Mouse (Mus musculus) midbrain, embryonic 14.5 days (tissue): ENCODE results near the gene Gabrb1. TPM values are rescaled to one million over a fixed set of nuclear protein-coding genes. Genes with fewer than 3 reads are reported as not detected.

ENCODE experiments used
- ATAC-seq: fragments of 200-750 bp; cut with Nextera tagmentation; 2 replicates; pipeline ENCODE4 v1.8.0; 2017; ENCODE audit warnings: moderate number of reproducible peaks, moderate library complexity; ENCODE audit not compliant: low FRiP score, low TSS enrichment
- DNase-seq: peaks from one replicate; pipeline ENCODE4 v3.0.0-alpha.2; 2015
- H3K27ac ChIP-seq: fragments of 300-500 bp; sonication (generic); replicated peaks from 2 replicates; pipeline ENCODE4 v1.5.1; 2014; ENCODE audit warnings: mild to moderate bottlenecking, low read depth, low read length, moderate library complexity
- H3K27me3 ChIP-seq: fragments of 300-500 bp; sonication (generic); 2 replicates; pipeline ENCODE4 v1.6.1; 2014; ENCODE audit warnings: low read length, control low read depth, mixed read lengths; ENCODE audit not compliant: control insufficient read depth, insufficient read depth
- H3K36me3 ChIP-seq: fragments of 300-500 bp; sonication (generic); 2 replicates; pipeline ENCODE4 v1.6.1; 2014; ENCODE audit warnings: low read length, control low read depth; ENCODE audit not compliant: control insufficient read depth, insufficient read depth
- H3K4me1 ChIP-seq: fragments of 300-500 bp; sonication (generic); 2 replicates; pipeline ENCODE4 v1.6.1; 2014; ENCODE audit warnings: mild to moderate bottlenecking, antibody characterized with exemption, low read length, control low read depth; ENCODE audit not compliant: control insufficient read depth, insufficient read depth
- H3K4me2 ChIP-seq: fragments of 300-500 bp; sonication (generic); 2 replicates; pipeline ENCODE4 v1.6.1; 2014; ENCODE audit warnings: mild to moderate bottlenecking, low read length, moderate library complexity
- H3K4me3 ChIP-seq: fragments of 300-500 bp; sonication (generic); replicated peaks from 2 replicates; pipeline ENCODE4 v1.5.1; 2014; ENCODE audit warnings: low read depth, low read length
- H3K9ac ChIP-seq: fragments of 300-500 bp; sonication (generic); replicated peaks from 2 replicates; pipeline ENCODE4 v1.6.1; 2014; ENCODE audit warnings: mild to moderate bottlenecking, low read length, moderate library complexity
- H3K9me3 ChIP-seq: fragments of 300-500 bp; sonication (generic); 2 replicates; pipeline ENCODE4 v1.6.1; 2016; ENCODE audit warnings: low read length, control low read depth, mixed read lengths; ENCODE audit not compliant: control insufficient read depth
- WGBS: fragments of 180-500 bp; shearing (Covaris S2); extraction: QIAGEN DNeasy Blood & Tissue Kit; methylation state at CpG from one replicate; pipeline ENCODE4 v1.1.7; 2014; 5-methylcytosine and 5-hydroxymethylcytosine counted together
- polyA plus RNA-seq: library from polyadenylated mRNA; unstranded; fragments of >200 nt; fragmentation: Nextera tagmentation; extraction: Ambion mirVana; gene quantifications from 2 replicates; pipeline ENCODE4 v1.2.1, GENCODE M21; 2014

Gene Gabrb1
- polyA plus RNA-seq, 1 experiment from 2014 or later, result 18.8 TPM

DNA sequence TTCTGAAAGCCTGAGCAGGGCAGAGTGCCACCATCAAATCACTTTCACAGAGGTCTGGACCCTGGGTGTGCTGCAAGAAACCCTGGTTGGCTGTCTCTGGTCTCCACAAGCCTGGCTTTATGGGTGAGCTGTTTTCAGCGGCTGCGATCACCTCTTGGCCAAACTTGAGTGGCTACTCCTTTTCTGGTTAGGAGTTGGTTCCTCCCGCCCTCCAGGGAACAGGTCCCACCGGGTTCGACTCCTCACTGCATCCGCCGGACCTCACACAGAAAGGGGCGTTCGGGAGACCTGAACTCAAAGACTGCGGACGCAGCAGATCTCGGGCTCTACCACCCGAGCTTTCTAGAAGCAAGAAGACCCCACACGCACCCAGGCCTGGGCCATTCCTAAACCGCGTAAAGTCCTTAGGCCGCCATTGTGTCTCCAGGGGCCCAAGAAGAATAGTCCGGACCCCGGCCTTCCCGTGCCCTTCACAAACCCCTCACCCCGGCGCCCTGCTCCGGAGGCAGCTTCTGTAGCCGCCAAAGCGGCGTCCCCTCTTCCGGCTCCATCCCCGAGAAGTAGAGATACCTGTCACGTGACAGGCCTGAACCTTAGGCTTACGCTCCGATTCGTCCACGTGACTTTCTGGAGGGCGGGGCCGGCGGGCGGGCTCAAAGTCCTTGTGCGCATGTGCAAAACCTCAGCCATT is 509.8 kb downstream of the Gabrb1 start, which contains the start of gene Commd8:
TSS of gene Commd8 (minus strand) at position 596 of the 691 bp plus-strand sequence.
- Histone ChIP-seq H3K36me3 (peaks cover 3% of the 10 kb centered on the region), H3K27me3 (no peaks in the 10 kb centered on the region), H3K9me3 (no peaks in the 10 kb centered on the region), H3K4me1 (peaks cover 10% of the 10 kb centered on the region), H3K4me2 (peak within 1 kb of the TSS; percentile 91), H3K27ac (peak within 1 kb of the TSS; percentile 77), H3K9ac (peak within 1 kb of the TSS; percentile 79), H3K4me3 (peak within 1 kb of the TSS; percentile 76)
- DNase-seq (peak; percentile 97), ATAC-seq (peak; percentile 96)
- WGBS, result under 1% methylated on average over 38 of the region's 38 CpGs

DNA sequence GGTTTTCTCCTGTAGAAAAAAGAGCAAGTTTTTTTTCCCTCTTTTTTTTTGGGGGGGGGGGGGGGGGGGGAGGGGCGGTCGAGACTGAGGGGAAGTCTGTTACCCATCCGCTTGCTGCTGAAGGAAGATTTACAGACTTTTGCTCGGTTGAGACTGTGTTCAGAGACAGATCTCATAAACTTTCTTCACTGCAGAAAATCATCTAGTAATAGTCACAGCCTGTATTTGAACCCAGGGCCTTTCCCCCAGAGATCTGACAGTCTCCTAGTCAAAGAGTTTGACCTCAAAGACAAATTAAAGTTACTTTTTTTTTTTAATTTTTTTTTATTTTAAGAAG is 510.3 kb downstream of the Gabrb1 start:
- peak overlapping the region; percentile 46 for H3K4me2 ChIP-seq
- ATAC-seq, result peak; percentile 70

DNA sequence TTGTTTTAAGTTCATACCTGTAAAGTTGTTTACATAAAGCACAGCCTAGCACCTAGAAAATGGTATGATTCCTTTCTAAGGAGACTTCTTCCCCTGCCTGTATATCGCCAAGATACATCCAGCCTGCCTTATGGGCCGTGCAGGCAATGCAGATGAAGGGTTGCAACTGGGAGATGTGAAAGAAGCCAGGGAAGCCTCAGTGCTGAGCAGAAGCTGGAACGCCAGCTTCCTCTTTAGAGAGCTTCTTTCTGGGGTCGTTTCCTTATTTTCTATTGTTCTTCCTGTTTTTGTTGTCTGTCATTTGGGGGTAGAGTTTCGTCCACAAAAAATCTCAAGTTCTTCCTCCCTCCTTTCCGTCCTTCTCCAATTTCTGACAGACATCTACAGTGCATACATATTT is 512.2 kb downstream of the Gabrb1 start:
- Histone ChIP-seq H3K27ac (no peak overlapping the region), H3K27me3 (no peaks in the 10 kb centered on the region), H3K9me3 (no peaks in the 10 kb centered on the region), H3K36me3 (no peaks in the 10 kb centered on the region), H3K9ac (no peak overlapping the region), H3K4me3 (no peak overlapping the region), H3K4me2 (no peak overlapping the region), H3K4me1 (peaks cover 10% of the 10 kb centered on the region)
- 75% methylated on average over 6 of the region's 6 CpGs for WGBS
- ATAC-seq (no peak), DNase-seq (no peak)

More for the DNA sequence above, 510.3 kb downstream of the Gabrb1 start:
- Histone ChIP-seq H3K4me3 (peak overlapping the region; percentile 76), H3K9me3 (no peaks in the 10 kb centered on the region), H3K27ac (no peak overlapping the region), H3K9ac (no peak overlapping the region), H3K36me3 (no peaks in the 10 kb centered on the region; the same call in 1 of the 2 replicates), H3K27me3 (no peaks in the 10 kb centered on the region), H3K4me1 (peaks cover 10% of the 10 kb centered on the region)
- WGBS, result 0% methylated on average over 4 of the region's 4 CpGs
- no peak for DNase-seq

DNA sequence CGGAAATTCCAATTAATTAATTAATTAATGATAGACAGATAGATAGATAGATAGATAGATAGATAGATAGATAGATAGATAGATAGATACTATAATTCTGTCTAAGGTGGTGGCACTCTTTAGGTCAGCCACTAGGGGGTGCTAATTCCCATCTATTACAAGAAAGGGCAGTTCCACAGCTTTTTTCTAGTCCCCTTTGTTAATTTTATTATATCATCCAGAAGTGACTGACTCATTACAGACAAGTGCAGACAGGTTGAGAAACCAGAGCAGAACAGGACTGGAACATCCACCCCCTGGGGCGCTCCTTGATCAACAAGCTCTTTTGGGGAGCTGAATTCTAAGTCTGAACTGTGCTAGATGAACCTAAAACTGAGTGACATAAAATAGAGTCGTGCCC is 514.8 kb downstream of the Gabrb1 start:
- 36% methylated on average over 3 of the region's 3 CpGs for WGBS

DNA sequence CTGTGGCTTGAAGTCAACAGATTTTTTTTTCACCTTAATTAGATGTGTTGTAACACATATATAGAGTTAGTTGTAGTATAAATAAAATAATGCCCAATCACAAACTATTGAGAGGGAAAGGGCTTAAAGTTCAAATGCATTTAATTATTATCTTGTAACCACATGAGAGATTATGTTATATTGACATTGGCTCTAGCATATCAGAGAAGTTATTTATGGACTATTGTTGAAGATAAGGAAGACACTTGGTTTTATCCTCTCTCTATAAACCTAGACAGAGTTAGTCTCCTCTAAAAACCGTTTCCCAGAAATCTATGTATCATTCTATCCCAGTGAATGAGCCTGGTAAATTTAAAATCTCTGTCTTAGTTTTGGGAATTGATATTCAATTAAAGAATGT is 515.6 kb downstream of the Gabrb1 start:
- Histone ChIP-seq H3K4me2 (no peak overlapping the region), H3K9me3 (no peaks in the 10 kb centered on the region), H3K4me3 (no peak overlapping the region), H3K36me3 (no peaks in the 10 kb centered on the region), H3K9ac (no peak overlapping the region), H3K27ac (no peak overlapping the region), H3K27me3 (no peaks in the 10 kb centered on the region), H3K4me1 (no peaks in the 10 kb centered on the region)
- WGBS, result 76% methylated on average over 1 of the region's 1 CpGs
- no peak for DNase-seq
- ATAC-seq, result no peak

More for the DNA sequence above, 514.8 kb downstream of the Gabrb1 start:
- H3K27me3 ChIP-seq, result no peaks in the 10 kb centered on the region
- no peak overlapping the region for H3K4me3 ChIP-seq
- DNase-seq (peak; percentile 72), ATAC-seq (no peak)
- no peaks in the 10 kb centered on the region for H3K4me1 ChIP-seq
- no peak overlapping the region for H3K27ac ChIP-seq
- no peaks in the 10 kb centered on the region for H3K36me3 ChIP-seq
- no peaks in the 10 kb centered on the region for H3K9me3 ChIP-seq
- H3K4me2 ChIP-seq, result no peak overlapping the region
- no peak overlapping the region for H3K9ac ChIP-seq

DNA sequence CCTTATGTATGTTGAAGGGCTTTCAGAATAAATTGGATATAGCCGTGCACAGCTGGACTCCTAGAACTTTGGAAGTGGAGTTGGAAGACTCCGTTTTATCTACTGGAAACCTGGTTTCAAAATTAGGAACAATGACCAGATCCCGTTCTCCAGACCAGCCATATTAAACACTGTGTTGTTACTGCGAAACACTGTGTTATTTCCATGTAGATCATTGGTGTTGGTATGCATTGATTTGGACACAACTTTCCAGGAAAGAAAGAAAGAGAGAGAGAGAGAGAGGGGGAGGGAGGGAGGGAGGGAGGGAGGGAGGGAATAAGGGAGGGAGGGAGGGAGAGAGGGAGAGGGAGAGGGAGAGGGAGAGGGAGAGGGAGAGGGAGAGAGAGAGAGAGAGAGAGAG is 517.1 kb downstream of the Gabrb1 start:
- no peak overlapping the region for H3K4me3 ChIP-seq
- ATAC-seq, result no peak
- no peaks in the 10 kb centered on the region for H3K4me1 ChIP-seq
- WGBS, result 29% methylated on average over 4 of the region's 4 CpGs
- peak overlapping the region; percentile 43; the same call in 1 of the 2 replicates for H3K4me2 ChIP-seq
- H3K27ac ChIP-seq, result peak overlapping the region; percentile 74
- H3K9ac ChIP-seq, result no peak overlapping the region
- H3K27me3 ChIP-seq, result no peaks in the 10 kb centered on the region
- no peaks in the 10 kb centered on the region for H3K36me3 ChIP-seq
- no peak for DNase-seq
- H3K9me3 ChIP-seq, result no peaks in the 10 kb centered on the region

DNA sequence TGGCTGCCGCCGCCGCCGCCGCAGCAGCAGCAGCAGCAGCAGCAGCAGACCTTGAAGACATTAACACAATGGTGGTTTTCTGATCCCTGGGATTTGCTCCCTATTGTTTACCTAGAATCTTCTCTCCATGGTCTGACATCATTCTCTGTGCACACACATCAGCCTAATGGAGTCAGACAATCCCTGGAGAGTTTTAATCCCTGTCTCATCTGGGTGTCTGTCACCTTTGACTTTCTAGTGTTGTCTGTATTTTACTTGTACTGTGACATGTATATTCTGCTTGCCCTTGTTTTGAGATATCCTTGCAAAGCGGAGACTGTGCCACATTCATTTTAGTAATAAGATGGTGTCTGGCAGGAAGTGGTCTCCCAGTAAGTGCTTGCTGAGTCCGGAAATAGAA is 517.6 kb downstream of the Gabrb1 start:
- peak overlapping the region; percentile 43 for H3K4me2 ChIP-seq
- peak overlapping the region; percentile 74 for H3K27ac ChIP-seq

DNA sequence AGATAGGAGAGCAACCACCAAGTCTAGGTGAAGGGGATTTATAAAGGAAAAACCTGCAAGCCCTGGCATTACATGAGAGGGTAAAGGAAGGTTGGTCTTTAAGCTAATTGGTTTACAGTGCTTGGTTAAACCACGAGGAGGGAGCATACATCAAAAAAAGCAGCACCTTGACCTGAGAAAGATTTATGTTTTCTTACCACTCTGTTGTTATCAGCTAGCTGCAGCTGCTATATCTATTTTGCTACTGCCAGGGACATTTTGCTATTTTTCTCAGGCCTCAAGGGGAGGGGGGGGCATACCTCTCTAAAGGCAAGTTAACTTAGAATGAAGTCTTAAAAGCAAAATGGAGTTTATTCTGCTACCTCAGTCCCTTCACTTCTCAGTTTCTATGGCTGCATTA is 523.3 kb downstream of the Gabrb1 start:
- DNase-seq (no peak), ATAC-seq (no peak)
- Histone ChIP-seq H3K36me3 (no peaks in the 10 kb centered on the region), H3K27me3 (no peaks in the 10 kb centered on the region), H3K9me3 (no peaks in the 10 kb centered on the region), H3K4me2 (no peak overlapping the region), H3K9ac (no peak overlapping the region), H3K4me1 (no peaks in the 10 kb centered on the region), H3K27ac (no peak overlapping the region), H3K4me3 (no peak overlapping the region)
- WGBS, result 56% methylated on average over 1 of the region's 1 CpGs

More for the DNA sequence above, 517.6 kb downstream of the Gabrb1 start:
- Histone ChIP-seq H3K36me3 (no peaks in the 10 kb centered on the region), H3K9me3 (no peaks in the 10 kb centered on the region), H3K4me3 (no peak overlapping the region), H3K9ac (peak overlapping the region; percentile 45; the same call in 1 of the 2 replicates), H3K27me3 (no peaks in the 10 kb centered on the region), H3K4me1 (no peaks in the 10 kb centered on the region)
- DNase-seq (peak; percentile 65), ATAC-seq (peak; percentile 77; the same call in 1 of the 2 replicates)
- 3% methylated on average over 7 of the region's 7 CpGs for WGBS

DNA sequence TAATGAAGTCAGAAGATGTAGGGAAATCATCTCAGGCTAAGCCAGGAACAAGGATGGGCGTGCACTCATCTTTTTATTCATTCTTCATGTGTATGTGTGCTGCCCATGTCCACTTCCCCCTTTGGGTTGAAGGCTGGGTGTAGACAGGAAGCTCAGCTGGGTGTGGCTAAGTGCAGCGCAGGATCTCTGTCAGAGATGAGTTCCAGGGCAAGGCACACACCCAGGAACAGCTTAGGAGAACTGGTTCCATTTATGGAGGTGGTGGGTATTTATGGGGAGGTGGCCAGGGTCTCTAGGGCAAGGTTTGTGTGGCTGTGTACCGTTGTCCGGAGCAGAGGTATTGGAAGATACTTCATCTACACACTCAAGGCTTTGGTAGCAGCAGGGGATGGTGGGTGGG is 524.9 kb downstream of the Gabrb1 start:
- H3K9ac ChIP-seq, result no peak overlapping the region
- H3K4me1 ChIP-seq, result no peaks in the 10 kb centered on the region
- H3K4me2 ChIP-seq, result no peak overlapping the region
- no peaks in the 10 kb centered on the region for H3K9me3 ChIP-seq
- H3K27ac ChIP-seq, result no peak overlapping the region
- H3K36me3 ChIP-seq, result no peaks in the 10 kb centered on the region
- no peak overlapping the region for H3K4me3 ChIP-seq
- DNase-seq, result no peak
- 89% methylated on average over 4 of the region's 4 CpGs for WGBS
- ATAC-seq, result no peak
- no peaks in the 10 kb centered on the region for H3K27me3 ChIP-seq
